Mouse (Mus musculus) ES-E14 (cell line): ENCODE results near the gene Fiz1.

Experiments
- MAFK ChIP-seq: IDR thresholded peaks from 2 replicates; pipeline ENCODE4 v1.6.1; 2014; ENCODE audit warnings: mild to moderate bottlenecking, low read depth, low read length, inconsistent platforms; ENCODE audit not compliant: insufficient read depth
- ZC3H11A ChIP-seq: IDR thresholded peaks from 2 replicates; pipeline ENCODE4 v1.6.1; 2012; ENCODE audit warnings: low read depth, mild to moderate bottlenecking, inconsistent platforms, low read length, borderline replicate concordance

DNA sequence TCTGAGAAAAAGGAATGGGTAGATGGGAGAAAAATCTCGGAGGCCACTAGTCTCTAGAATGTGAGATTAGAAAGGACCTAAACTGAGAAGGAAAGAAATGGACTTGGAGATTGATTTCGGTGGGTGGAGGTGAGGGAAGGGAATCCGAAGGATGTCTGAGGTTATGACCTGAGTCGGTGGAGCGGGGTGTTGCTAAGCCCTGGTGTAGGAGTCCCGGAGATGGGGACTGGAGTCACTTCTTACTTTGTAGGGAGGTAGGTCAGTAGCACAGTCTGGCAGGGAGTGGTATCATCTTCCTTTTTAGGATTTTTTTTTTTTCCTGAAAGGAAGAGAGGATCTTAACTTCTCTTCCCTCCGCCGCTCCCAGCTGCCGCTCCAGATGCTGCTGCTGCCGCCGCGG lies 37.9 kb upstream of the Fiz1 start:
- TF ChIP-seq ZC3H11A (no peak), MAFK (no peak)
